Mouse (Mus musculus): ENCODE data around the gene Mucl2. TPM values are rescaled to one million over a fixed set of nuclear protein-coding genes. Genes with fewer than 3 reads are reported as not detected.
"Not testable (repeated sequence)": the region's sequence is repeated elsewhere in the genome, so short reads cannot be mapped to it uniquely, and the experiment has no call there.

Mucl2 gene
- not detected in 2 replicates for polyA plus RNA-seq (2014; fragmentation: Nextera tagmentation; extraction: Ambion mirVana)

DNA sequence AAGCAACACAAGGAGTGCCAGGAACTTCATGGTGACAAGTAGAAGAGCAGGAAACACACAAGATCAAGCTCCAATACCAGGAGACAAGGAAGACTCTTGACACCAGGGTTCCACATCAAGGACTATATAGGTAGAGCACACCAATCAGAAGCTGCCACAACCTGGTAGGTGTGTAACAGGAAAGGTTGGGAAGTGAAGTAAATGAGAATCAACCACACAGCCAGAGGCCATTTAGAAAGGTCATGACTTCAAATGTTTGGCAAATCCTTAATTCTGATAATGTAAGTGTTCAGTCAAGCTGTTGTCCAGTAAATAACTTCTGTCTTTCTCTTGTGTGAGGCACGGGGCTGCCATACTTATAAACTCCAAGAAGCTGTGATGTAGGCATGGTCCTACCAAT lies at the start of gene Mucl2:
Mucl2 (minus strand) TSS at position 101 of the 400 bp plus-strand sequence.
- ATAC-seq (ENCODE audit: low FRiP score) (no peak), DNase-seq (ENCODE audit: low spot score) (no peak)
- H3K4me2 ChIP-seq (replicated peaks; ENCODE audit: low read depth, low read length): no peak within 1 kb of the TSS
- no peak within 1 kb of the TSS for H3K9ac ChIP-seq (ENCODE audit: low read depth, low read length)
- H3K4me1 ChIP-seq (replicated peaks; ENCODE audit: control insufficient read depth, insufficient read depth, low read length): no peaks in the 10 kb centered on the region
- no peaks in the 10 kb centered on the region for H3K9me3 ChIP-seq (ENCODE audit: control insufficient read depth, low read length)
- H3K36me3 ChIP-seq (ENCODE audit: control insufficient read depth, insufficient read depth, low read length): no peaks in the 10 kb centered on the region
- WGBS: 88% methylated on average over 1 of the region's 1 CpGs
- H3K4me3 ChIP-seq (ENCODE audit: low read depth, low read length): no peak within 1 kb of the TSS
- no peaks in the 10 kb centered on the region for H3K27me3 ChIP-seq (ENCODE audit: control insufficient read depth, insufficient read depth, low read length)
- H3K27ac ChIP-seq (ENCODE audit: low read depth, low read length): no peak within 1 kb of the TSS

GRCm38 (mm10) chr15:103913061-103913460 lies 13.9 kb upstream of the Mucl2 start:
- H3K27me3 ChIP-seq (ENCODE audit: control insufficient read depth, insufficient read depth, low read length); H3K4me3 ChIP-seq (ENCODE audit: low read depth, low read length); DNase-seq (ENCODE audit: low spot score); H3K36me3 ChIP-seq (ENCODE audit: control insufficient read depth, insufficient read depth, low read length); H3K4me1 ChIP-seq (replicated peaks; ENCODE audit: control insufficient read depth, insufficient read depth, low read length); H3K27ac ChIP-seq (ENCODE audit: low read depth, low read length); ATAC-seq (ENCODE audit: low FRiP score); H3K9me3 ChIP-seq (ENCODE audit: control insufficient read depth, low read length); H3K9ac ChIP-seq (ENCODE audit: low read depth, low read length); H3K4me2 ChIP-seq (replicated peaks; ENCODE audit: low read depth, low read length): not testable (repeated sequence)
- 42% methylated on average over 1 of the region's 1 CpGs for WGBS

Other genes starting within 250 kb of the Mucl2 start
- gene Mucl1, start 143.8 kb downstream of the Mucl2 start, polyA plus RNA-seq (2014; fragmentation: Nextera tagmentation; extraction: Ambion mirVana): not detected in 2 replicates